Mouse (Mus musculus) hindbrain, embryonic 12.5 days (tissue): ENCODE data around the gene Ccng2. TPM values are rescaled to one million over a fixed set of nuclear protein-coding genes. Genes with fewer than 3 reads are reported as not detected.

Source experiments
- ATAC-seq: fragments of 200-750 bp; cut with Nextera tagmentation; 2 replicates; pipeline ENCODE4 v1.8.0; 2017; ENCODE audit warnings: moderate TSS enrichment; ENCODE audit not compliant: low FRiP score
- H3K27ac ChIP-seq: fragments of 300-500 bp; sonication (generic); 2 replicates; pipeline ENCODE4 v1.5.1; 2016; ENCODE audit warnings: mild to moderate bottlenecking
- H3K27me3 ChIP-seq: fragments of 300-500 bp; sonication (generic); 2 replicates; pipeline ENCODE4 v1.6.1; 2016; ENCODE audit warnings: mild to moderate bottlenecking
- H3K36me3 ChIP-seq: fragments of 300-500 bp; sonication (generic); 2 replicates; pipeline ENCODE4 v1.6.1; 2016; ENCODE audit warnings: mild to moderate bottlenecking
- H3K4me1 ChIP-seq: fragments of 300-500 bp; sonication (generic); 2 replicates; pipeline ENCODE4 v1.6.1; 2016
- H3K4me2 ChIP-seq: fragments of 300-500 bp; sonication (generic); replicated peaks from 2 replicates; pipeline ENCODE4 v1.6.1; 2016; ENCODE audit warnings: mild to moderate bottlenecking
- H3K4me3 ChIP-seq: fragments of 300-500 bp; sonication (generic); 2 replicates; pipeline ENCODE4 v1.5.1; 2016; ENCODE audit warnings: mild to moderate bottlenecking
- H3K9ac ChIP-seq: fragments of 300-500 bp; sonication (generic); 2 replicates; pipeline ENCODE4 v1.6.1; 2016; ENCODE audit warnings: mild to moderate bottlenecking, moderate library complexity
- H3K9me3 ChIP-seq: fragments of 300-500 bp; sonication (generic); replicated peaks from 2 replicates; pipeline ENCODE4 v1.6.1; 2016; ENCODE audit warnings: mild to moderate bottlenecking
- WGBS: fragments of 180-500 bp; shearing (Covaris S2); methylation state at CpG from one replicate; pipeline ENCODE4 v1.1.7; 2016; 5-methylcytosine and 5-hydroxymethylcytosine counted together
- polyA plus RNA-seq: library from polyadenylated mRNA; unstranded; fragments of >200 nt; fragmentation: Nextera tagmentation; extraction: Ambion mirVana; gene quantifications from 2 replicates; pipeline ENCODE4 v1.2.1, GENCODE M21; 2016

Ccng2 gene
- polyA plus RNA-seq = 123 and 134 TPM in 2 replicates

DNA sequence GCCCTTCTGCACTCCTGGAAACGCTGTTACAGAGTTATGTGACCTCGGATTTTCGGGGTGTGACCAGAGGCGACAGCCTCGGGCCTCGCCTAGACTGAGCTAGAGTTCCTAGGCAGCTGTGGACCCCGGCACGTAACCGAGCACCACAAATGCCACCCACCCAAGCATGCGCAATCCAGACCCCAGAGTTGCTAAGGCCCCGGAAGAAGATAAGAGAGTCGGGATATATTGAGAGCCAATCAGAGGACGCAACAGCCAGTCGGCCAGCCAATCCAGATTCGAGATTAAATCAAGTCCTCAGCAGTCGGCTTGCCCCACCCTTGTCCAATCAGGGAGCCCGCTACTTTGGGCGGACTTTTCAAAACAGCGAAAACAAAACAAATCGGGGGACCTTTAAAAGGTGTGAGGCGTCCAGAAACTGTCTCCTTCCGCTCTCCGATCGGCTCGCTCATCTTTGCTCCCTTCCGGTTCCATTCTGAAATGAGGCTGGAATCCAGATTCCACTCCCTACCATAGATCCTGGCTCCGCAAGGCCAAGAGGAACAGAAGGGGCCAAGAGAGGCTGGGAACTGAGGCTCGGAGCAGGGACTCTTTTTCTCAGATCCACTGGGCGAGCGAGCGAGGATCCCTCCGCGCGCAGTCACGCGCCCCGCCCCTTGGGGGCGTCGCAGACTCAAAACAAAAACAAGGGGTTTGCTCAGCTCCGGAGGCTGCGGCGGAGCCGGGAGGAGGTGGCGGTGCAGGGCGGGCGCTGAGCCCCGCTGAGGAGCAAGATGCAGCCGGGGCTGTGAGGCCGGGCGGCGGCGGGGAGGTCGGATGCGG lies at the start of gene Ccng2:
TSS of gene Ccng2 (plus strand) at position 375 of the 822 bp plus-strand sequence.
- H3K27me3 ChIP-seq = no peaks in the 10 kb centered on the region
- H3K36me3 ChIP-seq = peaks cover 20% of the 10 kb centered on the region
- H3K4me2 ChIP-seq = peak within 1 kb of the TSS; percentile 67
- H3K9me3 ChIP-seq = no peaks in the 10 kb centered on the region
- ATAC-seq = peak; percentile 96
- peak within 1 kb of the TSS; percentile 95 for H3K4me3 ChIP-seq
- H3K27ac ChIP-seq = peak within 1 kb of the TSS; percentile 97
- H3K4me1 ChIP-seq = peaks cover 15% of the 10 kb centered on the region
- WGBS = under 1% methylated on average over 54 of the region's 54 CpGs
- peak within 1 kb of the TSS; percentile 98 for H3K9ac ChIP-seq

DNA sequence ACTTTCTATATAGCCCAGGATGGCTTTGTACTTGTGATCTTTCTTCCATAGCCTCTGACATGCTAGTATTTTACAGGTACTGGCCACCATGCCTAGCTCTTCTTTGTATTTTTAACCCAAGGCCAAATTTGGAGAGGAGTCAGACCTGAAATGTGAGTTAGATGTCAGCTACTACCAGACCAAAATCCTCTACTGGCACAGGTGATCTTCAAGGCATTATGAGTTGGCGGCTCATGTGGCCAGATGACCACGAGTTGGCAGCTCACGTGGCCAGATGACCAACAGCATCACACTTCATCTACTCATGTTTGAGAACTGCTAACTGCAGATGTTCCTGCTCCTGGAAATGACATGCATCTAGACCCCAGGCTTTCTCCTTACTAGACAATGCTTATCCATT lies 48.7 kb upstream of the Ccng2 start:
- H3K4me1 ChIP-seq = no peaks in the 10 kb centered on the region
- H3K27ac ChIP-seq = no peak overlapping the region
- H3K27me3 ChIP-seq = no peaks in the 10 kb centered on the region
- H3K9ac ChIP-seq = no peak overlapping the region
- no peak for ATAC-seq
- H3K4me3 ChIP-seq = no peak overlapping the region
- no peak overlapping the region for H3K4me2 ChIP-seq
- no peaks in the 10 kb centered on the region for H3K36me3 ChIP-seq
- H3K9me3 ChIP-seq = no peaks in the 10 kb centered on the region
- 87% methylated on average over 3 of the region's 3 CpGs for WGBS

DNA sequence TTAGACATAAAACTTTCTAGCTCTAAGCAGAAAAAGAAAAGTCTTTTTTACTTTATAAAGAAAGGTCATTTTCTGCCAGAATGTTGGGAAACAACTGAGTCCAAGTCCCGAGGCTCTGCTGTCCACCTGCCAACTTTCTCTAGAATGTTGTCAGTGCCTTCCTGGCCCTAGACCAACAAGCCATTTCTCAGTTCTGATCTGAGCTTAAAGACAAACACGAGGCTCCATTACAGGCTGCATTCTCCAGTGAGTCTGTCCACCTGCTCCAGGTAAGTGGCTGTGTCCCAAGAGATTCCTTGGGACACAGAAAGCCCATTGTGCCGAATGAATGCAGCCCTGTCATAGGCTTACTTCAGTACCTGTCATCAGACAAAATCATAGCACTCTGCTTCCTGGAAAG lies 45.4 kb upstream of the Ccng2 start:
- Histone ChIP-seq H3K27ac (no peak overlapping the region), H3K36me3 (no peaks in the 10 kb centered on the region), H3K4me3 (no peak overlapping the region), H3K9me3 (no peaks in the 10 kb centered on the region), H3K4me1 (no peaks in the 10 kb centered on the region), H3K27me3 (no peaks in the 10 kb centered on the region), H3K4me2 (no peak overlapping the region), H3K9ac (no peak overlapping the region)
- no peak for ATAC-seq
- 76% methylated on average over 3 of the region's 3 CpGs for WGBS

DNA sequence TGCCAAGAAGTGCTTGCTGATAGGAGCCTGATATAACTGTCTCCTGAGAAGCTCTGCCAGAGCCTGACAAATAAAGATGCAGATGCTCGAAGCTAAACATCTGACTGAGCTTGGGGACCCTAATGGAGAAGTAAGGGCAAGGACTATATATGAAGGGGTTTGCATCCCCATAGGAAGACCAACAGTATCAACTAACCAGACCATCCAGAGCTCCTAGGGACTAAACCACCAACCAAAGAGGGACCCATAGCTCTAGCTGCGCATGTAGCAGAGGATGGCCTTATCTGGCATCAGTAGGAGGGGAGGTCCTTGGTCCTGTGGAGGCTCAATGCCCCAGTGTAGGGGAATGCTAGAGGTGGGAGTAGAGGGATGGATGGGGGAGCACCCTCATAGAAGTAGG lies 42.5 kb upstream of the Ccng2 start:
- Histone ChIP-seq H3K36me3 (no peaks in the 10 kb centered on the region), H3K4me2 (no peak overlapping the region), H3K27me3 (no peaks in the 10 kb centered on the region), H3K9me3 (no peaks in the 10 kb centered on the region), H3K9ac (no peak overlapping the region), H3K4me3 (no peak overlapping the region), H3K27ac (no peak overlapping the region), H3K4me1 (no peaks in the 10 kb centered on the region)
- no peak for ATAC-seq
- 87% methylated on average over 2 of the region's 2 CpGs for WGBS

DNA sequence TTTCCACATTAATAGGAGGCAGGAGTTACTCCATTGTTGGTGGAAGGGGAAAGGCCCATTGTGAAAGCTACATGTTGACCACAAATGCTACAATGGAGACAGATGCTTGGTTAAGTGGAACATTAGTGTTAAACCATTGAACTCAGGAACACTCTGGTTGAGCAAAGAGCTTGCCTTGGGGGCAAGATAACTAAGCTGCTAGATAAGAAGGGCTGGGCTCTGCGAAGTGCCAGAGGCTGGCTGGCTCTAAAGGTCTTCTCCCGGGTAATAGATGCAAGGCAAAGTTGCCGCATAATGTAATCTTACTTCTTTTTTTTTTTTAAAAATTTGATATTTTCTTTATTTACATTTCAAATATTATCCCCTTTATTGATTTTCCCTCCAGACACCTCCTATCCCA lies 39.9 kb upstream of the Ccng2 start:
- Histone ChIP-seq H3K27me3 (no peaks in the 10 kb centered on the region), H3K4me2 (no peak overlapping the region), H3K9ac (no peak overlapping the region), H3K4me1 (no peaks in the 10 kb centered on the region), H3K36me3 (no peaks in the 10 kb centered on the region), H3K9me3 (no peaks in the 10 kb centered on the region), H3K4me3 (no peak overlapping the region), H3K27ac (no peak overlapping the region)
- 93% methylated on average over 3 of the region's 3 CpGs for WGBS
- no peak for ATAC-seq

DNA sequence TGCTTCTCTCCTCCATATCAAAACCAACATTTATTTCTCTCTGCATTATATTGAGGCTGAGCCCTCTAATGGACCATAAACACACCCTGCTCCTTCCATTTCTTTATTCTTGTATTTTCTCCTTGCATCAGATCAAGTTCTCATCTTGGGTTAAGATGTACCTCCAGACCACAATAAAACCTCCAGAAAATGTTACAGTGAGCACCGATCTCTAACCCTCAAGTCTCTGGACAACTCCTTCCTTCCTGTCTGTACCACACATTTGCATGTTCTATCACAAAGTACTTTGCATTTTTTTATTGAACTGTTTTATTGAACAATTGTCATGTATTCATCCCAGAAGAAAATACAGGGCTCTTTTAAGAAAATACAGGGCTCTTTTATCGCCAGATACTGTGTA lies 37.5 kb upstream of the Ccng2 start:
- 85% methylated on average over 2 of the region's 2 CpGs for WGBS
- Histone ChIP-seq H3K4me2 (no peak overlapping the region), H3K36me3 (no peaks in the 10 kb centered on the region), H3K9me3 (no peaks in the 10 kb centered on the region), H3K27ac (no peak overlapping the region), H3K4me3 (no peak overlapping the region), H3K27me3 (no peaks in the 10 kb centered on the region), H3K9ac (no peak overlapping the region), H3K4me1 (no peaks in the 10 kb centered on the region)
- no peak for ATAC-seq

DNA sequence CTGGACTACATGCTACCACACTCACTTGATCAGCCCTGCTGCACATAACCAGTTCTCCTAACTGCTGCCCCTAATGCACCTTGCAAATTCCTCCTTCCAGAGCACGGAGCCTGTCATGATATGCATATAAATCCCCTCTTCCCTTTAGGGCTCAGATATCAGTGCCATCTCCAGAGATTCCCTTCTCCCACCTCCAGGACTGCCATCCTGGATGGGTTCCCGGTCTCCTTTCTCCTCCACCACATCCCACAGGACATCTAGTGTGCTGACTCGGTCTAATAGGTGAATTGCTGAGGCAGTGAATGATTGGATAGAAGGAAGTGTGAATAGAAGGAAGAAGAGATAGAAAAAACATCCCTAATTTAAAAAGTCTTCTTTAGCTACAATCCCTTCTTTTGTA lies 35.3 kb upstream of the Ccng2 start:
- no peaks in the 10 kb centered on the region for H3K9me3 ChIP-seq
- H3K4me3 ChIP-seq = no peak overlapping the region
- no peaks in the 10 kb centered on the region for H3K36me3 ChIP-seq
- H3K4me2 ChIP-seq = no peak overlapping the region
- H3K9ac ChIP-seq = no peak overlapping the region
- H3K27me3 ChIP-seq = no peaks in the 10 kb centered on the region
- ATAC-seq = no peak
- no peak overlapping the region for H3K27ac ChIP-seq
- no peaks in the 10 kb centered on the region for H3K4me1 ChIP-seq
- WGBS = 59% methylated on average over 3 of the region's 3 CpGs

DNA sequence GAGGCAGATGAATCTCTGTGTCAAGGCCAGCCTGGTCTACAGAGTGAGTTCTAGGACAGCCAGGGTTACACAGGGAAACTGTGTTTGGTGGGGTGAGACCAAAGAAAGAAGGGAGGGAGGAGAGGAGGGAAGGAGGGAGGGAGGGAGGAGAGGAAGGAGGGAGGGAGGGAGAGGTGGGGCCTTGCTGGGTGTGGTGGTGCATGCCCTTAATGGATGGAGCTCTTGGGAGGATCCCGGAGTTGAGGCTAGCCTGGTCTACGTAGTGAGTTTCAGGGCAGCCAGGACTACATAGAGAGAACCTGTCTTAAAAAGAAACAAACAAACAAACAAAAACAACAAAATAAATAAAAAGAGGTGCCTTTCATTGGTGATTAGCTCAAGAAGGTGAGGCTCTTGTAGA lies 34.2 kb upstream of the Ccng2 start:
- no peaks in the 10 kb centered on the region for H3K4me1 ChIP-seq
- no peaks in the 10 kb centered on the region for H3K9me3 ChIP-seq
- ATAC-seq = no peak
- no peak overlapping the region for H3K27ac ChIP-seq
- H3K4me3 ChIP-seq = no peak overlapping the region
- no peak overlapping the region for H3K4me2 ChIP-seq
- no peaks in the 10 kb centered on the region for H3K27me3 ChIP-seq
- no peaks in the 10 kb centered on the region for H3K36me3 ChIP-seq
- no peak overlapping the region for H3K9ac ChIP-seq
- WGBS = 100% methylated on average over 2 of the region's 2 CpGs

DNA sequence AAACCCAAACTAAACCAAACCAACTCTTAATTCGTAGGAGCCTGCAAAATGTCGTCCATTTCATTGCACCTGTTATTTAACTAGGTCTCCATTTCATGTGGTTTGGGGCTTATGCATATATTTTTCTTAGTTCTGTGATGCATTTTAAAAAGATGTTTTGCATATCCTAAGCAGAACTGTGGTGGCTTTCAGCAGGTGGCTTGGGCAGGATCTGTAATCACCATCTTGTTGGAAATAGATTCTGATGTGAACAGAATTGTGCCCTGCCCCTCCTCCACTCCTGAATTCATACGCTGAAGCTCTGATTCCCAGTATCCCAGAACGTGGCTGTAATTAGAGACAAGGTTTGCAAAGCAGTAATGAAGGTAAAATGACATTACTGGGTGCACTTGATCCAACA lies 32.9 kb upstream of the Ccng2 start:
- H3K27me3 ChIP-seq = no peaks in the 10 kb centered on the region
- no peak overlapping the region for H3K9ac ChIP-seq
- no peak for ATAC-seq
- no peak overlapping the region for H3K4me2 ChIP-seq
- H3K9me3 ChIP-seq = no peaks in the 10 kb centered on the region
- H3K4me3 ChIP-seq = no peak overlapping the region
- WGBS = 77% methylated on average over 4 of the region's 4 CpGs
- no peaks in the 10 kb centered on the region for H3K4me1 ChIP-seq
- H3K27ac ChIP-seq = no peak overlapping the region
- H3K36me3 ChIP-seq = no peaks in the 10 kb centered on the region

DNA sequence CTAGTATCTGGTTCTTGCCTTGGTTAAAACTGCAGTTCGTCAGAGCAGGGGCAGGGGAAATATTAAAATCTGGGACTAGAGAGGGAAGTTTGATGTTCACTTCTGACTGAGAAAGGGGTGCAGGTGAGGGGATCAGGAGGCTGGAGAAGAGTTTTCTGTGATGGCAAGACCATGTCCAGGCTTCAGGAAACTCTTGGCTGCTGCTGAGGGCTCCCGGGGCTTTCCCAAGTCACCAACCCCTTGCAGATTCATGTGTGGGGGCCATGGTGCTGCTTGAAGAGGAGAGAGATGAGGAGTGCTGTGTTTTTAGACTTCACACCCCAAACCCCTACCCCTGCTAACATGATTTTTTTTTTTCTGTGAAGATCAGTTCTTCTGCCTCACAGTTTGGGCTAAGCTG lies 32.5 kb upstream of the Ccng2 start:
- no peaks in the 10 kb centered on the region for H3K9me3 ChIP-seq
- 82% methylated on average over 2 of the region's 2 CpGs for WGBS
- H3K4me1 ChIP-seq = no peaks in the 10 kb centered on the region
- no peak overlapping the region for H3K4me2 ChIP-seq
- H3K4me3 ChIP-seq = no peak overlapping the region
- H3K36me3 ChIP-seq = no peaks in the 10 kb centered on the region
- no peak for ATAC-seq
- H3K27ac ChIP-seq = no peak overlapping the region
- no peaks in the 10 kb centered on the region for H3K27me3 ChIP-seq
- H3K9ac ChIP-seq = no peak overlapping the region

DNA sequence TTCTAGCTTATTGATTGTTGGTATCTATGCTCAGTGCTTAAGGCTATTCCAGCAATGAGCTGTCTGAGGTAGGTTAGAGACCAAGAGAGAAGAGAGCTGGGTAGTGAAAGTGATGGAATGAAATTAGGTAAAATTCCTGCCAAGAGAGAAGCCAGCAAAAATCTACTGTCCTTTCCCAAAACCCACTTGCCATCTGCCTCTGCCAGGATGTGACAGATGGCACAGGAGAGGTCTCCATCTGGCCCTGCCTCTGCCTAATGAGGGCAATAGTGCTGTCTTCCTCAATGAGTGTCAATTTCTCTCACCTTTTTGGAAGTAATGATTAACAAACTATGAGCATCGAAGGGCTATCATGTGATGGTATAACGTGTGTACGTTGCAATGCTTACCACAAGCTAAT lies 31.2 kb upstream of the Ccng2 start:
- ATAC-seq = no peak
- no peaks in the 10 kb centered on the region for H3K9me3 ChIP-seq
- H3K27me3 ChIP-seq = no peaks in the 10 kb centered on the region
- no peak overlapping the region for H3K27ac ChIP-seq
- H3K9ac ChIP-seq = no peak overlapping the region
- no peak overlapping the region for H3K4me2 ChIP-seq
- no peaks in the 10 kb centered on the region for H3K36me3 ChIP-seq
- no peaks in the 10 kb centered on the region for H3K4me1 ChIP-seq
- H3K4me3 ChIP-seq = no peak overlapping the region
- 82% methylated on average over 3 of the region's 3 CpGs for WGBS

DNA sequence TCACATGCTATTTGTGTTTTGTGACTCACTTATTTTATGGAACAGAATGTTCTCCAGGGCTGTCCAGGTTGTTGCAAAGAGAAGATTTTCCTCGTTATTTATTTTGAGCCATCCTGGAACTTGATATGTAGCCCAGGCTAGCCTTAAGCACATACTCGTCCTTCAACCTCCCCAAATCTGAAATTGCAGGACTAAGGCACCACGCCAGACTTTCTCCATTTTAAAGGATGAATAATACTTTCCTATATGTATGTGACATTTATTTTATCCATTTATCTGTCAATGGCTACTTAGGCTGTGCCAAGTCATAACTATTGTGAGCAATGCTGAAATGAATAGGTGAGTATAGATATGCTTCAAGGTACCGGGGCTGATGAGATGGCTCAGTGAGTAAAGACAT lies 30.5 kb upstream of the Ccng2 start:
- WGBS = 82% methylated on average over 4 of the region's 4 CpGs
- ATAC-seq = no peak
- no peak overlapping the region for H3K27ac ChIP-seq
- H3K4me1 ChIP-seq = no peaks in the 10 kb centered on the region
- no peak overlapping the region for H3K4me3 ChIP-seq
- no peaks in the 10 kb centered on the region for H3K9me3 ChIP-seq
- no peaks in the 10 kb centered on the region for H3K27me3 ChIP-seq
- H3K4me2 ChIP-seq = no peak overlapping the region
- H3K36me3 ChIP-seq = no peaks in the 10 kb centered on the region
- H3K9ac ChIP-seq = no peak overlapping the region
